Mouse (Mus musculus) hindbrain, embryonic 10.5 days (tissue): ENCODE measurements around the gene Tmem208. TPM values are rescaled to one million over a fixed set of nuclear protein-coding genes. Genes with fewer than 3 reads are reported as not detected.

Experiments used
- DNase-seq: peaks from one replicate; pipeline ENCODE4 v3.0.0-alpha.2; 2017; ENCODE audit warnings: low spot score
- H3K27ac ChIP-seq: fragments of 300-500 bp; sonication (generic); 2 replicates; pipeline ENCODE4 v1.5.1; 2016; ENCODE audit warnings: mild to moderate bottlenecking, moderate library complexity
- H3K27me3 ChIP-seq: fragments of 300-500 bp; sonication (generic); 2 replicates; pipeline ENCODE4 v1.6.1; 2016; ENCODE audit warnings: mild to moderate bottlenecking; ENCODE audit not compliant: poor library complexity, insufficient read depth, severe bottlenecking
- H3K36me3 ChIP-seq: fragments of 300-500 bp; sonication (generic); 2 replicates; pipeline ENCODE4 v1.6.1; 2016; ENCODE audit warnings: mild to moderate bottlenecking, moderate library complexity
- H3K4me1 ChIP-seq: fragments of 300-500 bp; sonication (generic); replicated peaks from 2 replicates; pipeline ENCODE4 v1.6.1; 2016; ENCODE audit warnings: mild to moderate bottlenecking
- H3K4me3 ChIP-seq: fragments of 300-500 bp; sonication (generic); 2 replicates; pipeline ENCODE4 v1.5.1; 2016; ENCODE audit warnings: mild to moderate bottlenecking, moderate library complexity
- H3K9me3 ChIP-seq: fragments of 300-500 bp; sonication (generic); 2 replicates; pipeline ENCODE4 v1.6.1; 2016; ENCODE audit warnings: mild to moderate bottlenecking, moderate library complexity
- WGBS: fragments of 180-500 bp; shearing (Covaris S2); methylation state at CpG from one replicate; pipeline ENCODE4 v1.1.7; 2016; 5-methylcytosine and 5-hydroxymethylcytosine counted together
- microRNA counts: library from miRNA; unstranded; fragments of <30 nt; microRNA quantifications from one replicate; lab custom pipeline; 2017
- polyA plus RNA-seq: library from polyadenylated mRNA; unstranded; fragments of >200 nt; fragmentation: Nextera tagmentation; extraction: Ambion mirVana; gene quantifications from 2 replicates; pipeline ENCODE4 v1.2.1, GENCODE M21; 2016

Tmem208 gene
- polyA plus RNA-seq, 1 experiment from 2014 or later, result 110 TPM

GRCm38 (mm10) chr8:105384070-105384469, 57.9 kb downstream of the Tmem208 start:
- peaks cover 18% of the 10 kb centered on the region; the same call in 1 of the 2 replicates for H3K4me1 ChIP-seq
- 96% methylated on average over 2 of the region's 2 CpGs for WGBS
- no peak for DNase-seq
- no peaks in the 10 kb centered on the region for H3K36me3 ChIP-seq
- no peak overlapping the region for H3K27ac ChIP-seq
- H3K27me3 ChIP-seq, result peaks cover 3% of the 10 kb centered on the region; the same call in 1 of the 2 replicates
- no peak overlapping the region for H3K4me3 ChIP-seq
- no peaks in the 10 kb centered on the region for H3K9me3 ChIP-seq

MicroRNA genes within 50 kb of the gene (microRNA counts, 519-probe panel; counts per million panel counts)
- 1,255 counts per million, percentile 77 among the panel's probes with 10 or more counts for microRNA mmu-miR-328 (lab: Ali Mortazavi, UCI)

Other genes starting within 250 kb of the Tmem208 start
- not detected in 2 replicates for gene Ces3b, start 242.6 kb upstream of the Tmem208 start, polyA plus RNA-seq
- not detected in 2 replicates for gene Ces4a, start 194.6 kb upstream of the Tmem208 start, polyA plus RNA-seq
- 42.1 and 54.9 TPM in 2 replicates for gene Cbfb, start 155.7 kb upstream of the Tmem208 start, polyA plus RNA-seq
- 27.0 and 27.1 TPM in 2 replicates for gene D230025D16Rik, start 101.2 kb upstream of the Tmem208 start, polyA plus RNA-seq
- 2.6 and 3.3 TPM in 2 replicates for gene B3gnt9, start 71.2 kb upstream of the Tmem208 start, polyA plus RNA-seq
- 15.4 and 16.3 TPM in 2 replicates for gene Tradd, start 61.7 kb upstream of the Tmem208 start, polyA plus RNA-seq
- 1.0 and 1.6 TPM in 2 replicates for gene Fbxl8, start 61.7 kb upstream of the Tmem208 start, polyA plus RNA-seq
- 0.09 and 0.20 TPM in 2 replicates for gene Hsf4, start 56.6 kb upstream of the Tmem208 start, polyA plus RNA-seq
- 1.2 and 2.1 TPM in 2 replicates for gene Nol3, start 50.2 kb upstream of the Tmem208 start, polyA plus RNA-seq
- 26.5 and 43.8 TPM in 2 replicates for gene 4931428F04Rik, start 36.5 kb upstream of the Tmem208 start, polyA plus RNA-seq
- 12.4 and 15.2 TPM in 2 replicates for gene Exoc3l, start 30.3 kb upstream of the Tmem208 start, polyA plus RNA-seq
- gene E2f4, start 28.7 kb upstream of the Tmem208 start, polyA plus RNA-seq, result 120 and 128 TPM in 2 replicates
- gene Elmo3, start 20.8 kb upstream of the Tmem208 start, polyA plus RNA-seq, result 2.1 and 2.9 TPM in 2 replicates
- 1.2 and 1.3 TPM in 2 replicates for gene Lrrc29, start 76 bp upstream of the Tmem208 start, polyA plus RNA-seq
- 2.4 and 2.8 TPM in 2 replicates for gene Fhod1, start 21.6 kb downstream of the Tmem208 start, polyA plus RNA-seq
- 4.1 and 4.3 TPM in 2 replicates for gene Slc9a5, start 22.5 kb downstream of the Tmem208 start, polyA plus RNA-seq
- 0.52 and 0.75 TPM in 2 replicates for gene Plekhg4, start 46.9 kb downstream of the Tmem208 start, polyA plus RNA-seq
- gene Kctd19, start 87.1 kb downstream of the Tmem208 start, polyA plus RNA-seq, result 0.12 TPM in 1 of 2 replicates, not detected in the other
- 1.8 and 2.5 TPM in 2 replicates for gene Lrrc36, start 87.2 kb downstream of the Tmem208 start, polyA plus RNA-seq
- 131 and 243 TPM in 2 replicates for gene Tppp3, start 145.2 kb downstream of the Tmem208 start, polyA plus RNA-seq
- gene Zdhhc1, start 170.5 kb downstream of the Tmem208 start, polyA plus RNA-seq, result 23.3 and 29.2 TPM in 2 replicates
- gene Hsd11b2, start 192.4 kb downstream of the Tmem208 start, polyA plus RNA-seq, result 24.1 and 36.7 TPM in 2 replicates
- gene Atp6v0d1, start 239.7 kb downstream of the Tmem208 start, polyA plus RNA-seq, result 90.8 and 119 TPM in 2 replicates